Mouse (Mus musculus): ENCODE data around the gene Ptchd3.

The Ptchd3 gene

GRCm38 (mm10) chr11:121829947-121830346 lies at the start of gene Ptchd3:
Ptchd3 (plus strand) TSS chr11:121830247.
- no peak for DNase-seq (ENCODE audit: low spot score in 2 of 2)

GRCm38 (mm10) chr11:121781831-121782230 lies 48.2 kb upstream of the Ptchd3 start:
- no peak for DNase-seq (ENCODE audit: low spot score in 2 of 2)

DNA sequence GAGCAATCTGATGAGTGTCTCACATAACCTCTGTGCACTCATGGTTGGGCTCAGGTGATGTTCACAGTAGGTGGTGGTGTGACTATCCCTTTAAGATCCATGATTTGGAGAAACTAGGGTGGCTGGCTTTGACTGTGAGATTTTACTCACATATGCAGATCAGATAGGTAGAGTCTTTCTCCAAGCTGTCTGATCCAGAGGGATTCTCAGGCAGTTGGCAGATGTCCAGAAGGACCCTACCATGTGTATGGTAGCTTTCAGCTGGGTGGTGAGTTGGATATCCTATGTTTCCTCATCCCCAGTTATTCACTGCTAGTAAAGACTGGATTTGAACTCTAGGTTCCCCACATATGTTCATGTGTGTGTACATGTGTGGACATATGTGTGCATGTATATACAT lies 42.6 kb upstream of the Ptchd3 start:
- DNase-seq (ENCODE audit: low spot score in 2 of 2) = no peak

DNA sequence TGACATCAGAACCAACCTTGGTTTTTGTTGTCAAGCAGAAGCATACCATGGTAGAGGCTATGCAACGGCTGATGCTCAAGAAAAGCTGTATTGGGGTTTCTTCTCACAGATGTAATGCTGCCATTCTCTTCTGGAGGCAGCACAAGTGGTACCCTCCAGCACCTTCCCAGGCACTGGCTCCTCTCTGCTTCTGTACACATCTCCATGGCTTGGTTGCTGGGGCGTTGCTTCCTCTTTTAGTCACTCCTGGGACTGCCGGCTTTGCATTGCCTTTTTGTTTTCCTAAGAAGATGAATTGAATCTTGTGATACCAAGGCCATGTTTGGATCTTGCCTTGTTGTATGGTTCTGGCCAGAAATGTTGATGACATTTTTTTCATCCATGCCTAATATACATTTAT lies 40.5 kb upstream of the Ptchd3 start:
- no peak for DNase-seq (ENCODE audit: low spot score in 2 of 2)

DNA sequence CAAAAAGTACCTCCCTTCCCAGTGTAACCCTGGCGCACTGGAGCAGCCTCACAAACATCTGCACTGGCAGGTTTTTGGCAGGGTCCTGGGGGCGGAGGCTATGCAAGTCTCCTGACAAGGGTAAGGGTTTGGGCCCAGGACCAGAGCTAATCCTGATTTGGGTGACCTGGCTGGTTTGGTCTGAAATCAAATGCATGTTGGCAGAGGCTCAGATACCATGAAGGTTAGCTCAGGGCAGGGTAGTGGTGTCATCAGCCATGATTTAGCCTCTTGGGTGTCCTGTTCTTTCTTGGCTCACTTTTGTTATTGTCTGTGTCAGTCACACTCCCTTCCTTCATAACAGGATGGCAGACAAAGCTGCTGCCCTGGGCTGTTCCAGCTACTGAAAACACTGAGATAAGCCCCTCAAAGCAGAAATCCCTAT lies 39.4 kb upstream of the Ptchd3 start:
- peak; percentile 19 to 74 for DNase-seq (ENCODE audit: low spot score in 2 of 2)

DNA sequence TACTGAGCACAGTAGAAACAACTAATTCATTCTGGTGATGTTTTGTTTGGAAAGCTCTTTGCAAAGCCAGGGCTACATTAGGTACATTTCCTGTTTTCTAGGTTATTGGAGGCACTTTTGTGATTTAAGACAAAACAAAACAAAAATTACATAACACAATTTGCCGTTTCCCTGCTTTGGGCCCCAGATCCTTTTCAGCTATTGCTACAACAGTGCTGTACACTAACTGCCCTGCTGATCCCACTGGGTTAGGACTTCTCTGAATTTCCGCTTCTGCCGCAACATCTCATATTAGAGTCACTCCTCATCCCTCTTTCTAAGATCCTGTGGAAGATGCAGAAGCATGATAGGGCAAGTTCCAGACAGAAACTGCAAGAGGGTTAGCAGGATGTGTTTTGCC lies 38.6 kb upstream of the Ptchd3 start:
- no peak for DNase-seq (ENCODE audit: low spot score in 2 of 2)

DNA sequence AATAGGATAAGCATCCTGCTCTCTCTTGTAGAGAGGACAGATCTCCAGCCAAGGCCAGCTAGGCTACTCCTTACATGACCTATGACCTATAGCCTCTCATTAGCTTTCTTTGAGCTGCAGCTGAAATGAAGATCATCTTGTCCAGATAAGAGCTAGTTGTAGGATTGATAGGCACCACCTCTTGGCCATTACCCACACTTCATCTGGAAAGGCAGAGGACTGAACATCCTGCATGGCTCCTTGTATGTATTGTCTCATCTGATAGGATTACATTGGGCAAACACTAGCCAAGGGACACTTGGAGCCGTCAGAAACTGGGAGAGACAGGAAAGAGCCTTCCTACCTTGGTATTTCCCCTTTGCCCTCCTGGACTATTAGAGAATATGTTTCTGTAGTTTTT lies 38.1 kb upstream of the Ptchd3 start:
- DNase-seq (ENCODE audit: low spot score in 2 of 2) = no peak

- DNase-seq (ENCODE audit: low spot score in 2 of 2) = no peak
Measured at GRCm38 (mm10) chr11:121793530-121793929, 36.5 kb upstream of the Ptchd3 start.

GRCm38 (mm10) chr11:121794186-121794585 lies 35.9 kb upstream of the Ptchd3 start:
- no peak for DNase-seq (ENCODE audit: low spot score in 2 of 2)

GRCm38 (mm10) chr11:121794591-121795199 lies 35.4 kb upstream of the Ptchd3 start:
- DNase-seq (ENCODE audit: low spot score in 2 of 2) = peak in 1 of 2 experiments; percentile 57

- DNase-seq (ENCODE audit: low spot score in 2 of 2) = no peak
Measured at GRCm38 (mm10) chr11:121795978-121796377, 34.1 kb upstream of the Ptchd3 start.

- DNase-seq (ENCODE audit: low spot score in 2 of 2) = no peak
Measured at GRCm38 (mm10) chr11:121798591-121798990, 31.5 kb upstream of the Ptchd3 start.

- DNase-seq (ENCODE audit: low spot score in 2 of 2) = no peak
Measured at GRCm38 (mm10) chr11:121799746-121800299, 30.2 kb upstream of the Ptchd3 start.

DNA sequence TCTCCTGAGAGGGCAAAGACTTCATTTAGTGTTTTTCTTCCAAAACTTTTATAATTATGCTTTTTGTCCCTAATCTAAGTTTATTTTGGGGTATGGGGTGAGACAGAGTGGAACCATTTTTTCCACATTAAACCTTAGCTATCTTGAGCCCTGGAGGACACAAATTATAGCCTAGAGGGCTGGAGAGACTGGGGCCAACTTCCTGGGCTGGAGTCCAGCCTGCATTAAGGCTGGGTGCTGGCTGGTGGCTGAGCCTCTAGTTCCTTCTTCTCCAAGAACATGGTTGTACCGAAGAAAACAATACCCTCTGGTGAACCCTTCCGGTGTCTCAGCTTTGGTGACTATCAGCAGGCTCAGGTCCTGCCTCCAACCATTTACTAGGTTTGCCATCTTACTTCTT lies 27.3 kb upstream of the Ptchd3 start:
- no peak for DNase-seq (ENCODE audit: low spot score in 2 of 2)

GRCm38 (mm10) chr11:121804258-121805027 lies 25.6 kb upstream of the Ptchd3 start:
- DNase-seq (ENCODE audit: low spot score in 2 of 2) = no peak

DNA sequence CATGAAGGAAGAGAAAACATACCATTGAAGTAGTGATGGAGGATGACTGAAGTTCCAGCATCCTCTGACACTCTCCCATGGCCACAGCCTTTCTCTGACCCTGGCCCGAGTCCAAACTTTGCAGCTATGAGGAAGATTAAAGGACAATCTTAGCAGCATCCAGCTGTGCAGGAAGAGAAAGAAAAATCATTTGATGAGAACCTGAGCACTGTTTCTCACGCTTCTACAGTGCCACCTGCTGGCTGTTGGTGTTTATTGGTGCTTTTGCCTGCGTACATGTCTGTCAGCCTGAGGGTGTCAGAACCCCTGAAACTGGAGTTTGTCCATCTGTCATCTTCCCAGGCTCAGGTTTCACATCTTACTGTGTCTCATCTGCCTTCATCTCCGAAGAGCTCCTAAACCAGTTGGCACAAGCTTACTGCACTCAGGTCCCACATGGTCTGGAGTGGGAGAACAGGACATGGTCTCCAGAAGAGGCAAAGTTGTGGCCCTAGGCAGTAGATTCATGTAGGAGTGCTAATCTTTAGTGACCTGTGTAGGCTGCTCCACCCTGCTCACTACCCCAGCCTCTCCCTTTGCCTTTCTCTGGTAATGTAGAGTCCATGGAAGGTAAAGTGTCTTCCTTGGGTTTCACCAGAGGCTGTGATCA lies 21.7 kb upstream of the Ptchd3 start:
- DNase-seq (ENCODE audit: low spot score in 2 of 2) = peak; percentile 61 to 71

GRCm38 (mm10) chr11:121808866-121809265 lies 21.2 kb upstream of the Ptchd3 start:
- no peak for DNase-seq (ENCODE audit: low spot score in 2 of 2)

GRCm38 (mm10) chr11:121845923-121846322 lies 15.9 kb downstream of the Ptchd3 start:
- no peak for DNase-seq (ENCODE audit: low spot score in 2 of 2)

GRCm38 (mm10) chr11:121847790-121848299 lies 17.8 kb downstream of the Ptchd3 start:
- peak; percentile 54 to 55 for DNase-seq (ENCODE audit: low spot score in 2 of 2)
